Mouse (Mus musculus): ENCODE results near the gene Patj.

Patj gene

GRCm38 (mm10) chr4:98563082-98563481 is 167.5 kb downstream of the Patj start:
- no peaks in the 10 kb centered on the region for H3K27me3 ChIP-seq (ENCODE audit: insufficient read depth, low read length)
- no peak for TF ChIP-seq NANOG (IDR thresholded peaks at IDR 0.05; ENCODE audit: borderline replicate concordance, low read length)
- TF ChIP-seq CTCF (conservative IDR thresholded peaks at IDR 0.05; ENCODE audit: low read length) = no peak
- no peak for TF ChIP-seq POU5F1 (IDR thresholded peaks at IDR 0.05; ENCODE audit: borderline replicate concordance, low read length)
- H3K4me3 ChIP-seq (replicated peaks; ENCODE audit: low read length) = no peak overlapping the region
- H3K4me1 ChIP-seq (replicated peaks; ENCODE audit: low read depth, low read length) = no peaks in the 10 kb centered on the region
- peaks cover 7% of the 10 kb centered on the region for H3K9me3 ChIP-seq (ENCODE audit: low read length)
- H3K36me3 ChIP-seq (ENCODE audit: insufficient read depth, low read length) = no peaks in the 10 kb centered on the region

GRCm38 (mm10) chr4:98563506-98564195 is 168.1 kb downstream of the Patj start:
- TF ChIP-seq POU5F1 (IDR thresholded peaks at IDR 0.05; ENCODE audit: borderline replicate concordance, low read length) (no peak), NANOG (IDR thresholded peaks at IDR 0.05; ENCODE audit: borderline replicate concordance, low read length) (no peak), CTCF (conservative IDR thresholded peaks at IDR 0.05; ENCODE audit: low read length) (no peak)
- no peak overlapping the region for H3K4me3 ChIP-seq (replicated peaks; ENCODE audit: low read length)
- H3K36me3 ChIP-seq (ENCODE audit: insufficient read depth, low read length) = no peaks in the 10 kb centered on the region
- no peaks in the 10 kb centered on the region for H3K4me1 ChIP-seq (replicated peaks; ENCODE audit: low read depth, low read length)
- H3K27me3 ChIP-seq (ENCODE audit: insufficient read depth, low read length) = no peaks in the 10 kb centered on the region
- peaks cover 7% of the 10 kb centered on the region for H3K9me3 ChIP-seq (ENCODE audit: low read length)

- Histone ChIP-seq H3K36me3 (ENCODE audit: insufficient read depth, low read length) (no peaks in the 10 kb centered on the region), H3K4me3 (replicated peaks; ENCODE audit: low read length) (no peak overlapping the region), H3K27me3 (ENCODE audit: insufficient read depth, low read length) (no peaks in the 10 kb centered on the region), H3K4me1 (replicated peaks; ENCODE audit: low read depth, low read length) (no peaks in the 10 kb centered on the region), H3K9me3 (ENCODE audit: low read length) (peaks cover 7% of the 10 kb centered on the region)
- TF ChIP-seq CTCF (conservative IDR thresholded peaks at IDR 0.05; ENCODE audit: low read length) (no peak), NANOG (IDR thresholded peaks at IDR 0.05; ENCODE audit: borderline replicate concordance, low read length) (no peak), POU5F1 (IDR thresholded peaks at IDR 0.05; ENCODE audit: borderline replicate concordance, low read length) (no peak)
Measured at GRCm38 (mm10) chr4:98564196-98564865, 168.7 kb downstream of the Patj start.

GRCm38 (mm10) chr4:98566741-98567140 is 171.2 kb downstream of the Patj start:
- Histone ChIP-seq H3K9me3 (ENCODE audit: low read length) (peaks cover 7% of the 10 kb centered on the region), H3K27me3 (ENCODE audit: insufficient read depth, low read length) (no peaks in the 10 kb centered on the region), H3K4me1 (replicated peaks; ENCODE audit: low read depth, low read length) (no peaks in the 10 kb centered on the region), H3K4me3 (replicated peaks; ENCODE audit: low read length) (no peak overlapping the region), H3K36me3 (ENCODE audit: insufficient read depth, low read length) (no peaks in the 10 kb centered on the region)
- no peak for TF ChIP-seq CTCF (conservative IDR thresholded peaks at IDR 0.05; ENCODE audit: low read length)
- TF ChIP-seq POU5F1 (IDR thresholded peaks at IDR 0.05; ENCODE audit: borderline replicate concordance, low read length) = no peak
- TF ChIP-seq NANOG (IDR thresholded peaks at IDR 0.05; ENCODE audit: borderline replicate concordance, low read length) = no peak

- H3K9me3 ChIP-seq (ENCODE audit: low read length) = peaks cover 7% of the 10 kb centered on the region
- TF ChIP-seq CTCF (conservative IDR thresholded peaks at IDR 0.05; ENCODE audit: low read length) (no peak), POU5F1 (IDR thresholded peaks at IDR 0.05; ENCODE audit: borderline replicate concordance, low read length) (no peak), NANOG (IDR thresholded peaks at IDR 0.05; ENCODE audit: borderline replicate concordance, low read length) (no peak)
- no peak overlapping the region for H3K4me3 ChIP-seq (replicated peaks; ENCODE audit: low read length)
- no peaks in the 10 kb centered on the region for H3K27me3 ChIP-seq (ENCODE audit: insufficient read depth, low read length)
- H3K4me1 ChIP-seq (replicated peaks; ENCODE audit: low read depth, low read length) = no peaks in the 10 kb centered on the region
- H3K36me3 ChIP-seq (ENCODE audit: insufficient read depth, low read length) = no peaks in the 10 kb centered on the region
Measured at GRCm38 (mm10) chr4:98567457-98567856, 171.9 kb downstream of the Patj start.

- Histone ChIP-seq H3K36me3 (ENCODE audit: insufficient read depth, low read length) (no peaks in the 10 kb centered on the region), H3K9me3 (ENCODE audit: low read length) (peaks cover 6% of the 10 kb centered on the region), H3K27me3 (ENCODE audit: insufficient read depth, low read length) (no peaks in the 10 kb centered on the region), H3K4me3 (replicated peaks; ENCODE audit: low read length) (no peak overlapping the region), H3K4me1 (replicated peaks; ENCODE audit: low read depth, low read length) (no peaks in the 10 kb centered on the region)
- no peak for TF ChIP-seq POU5F1 (IDR thresholded peaks at IDR 0.05; ENCODE audit: borderline replicate concordance, low read length)
- no peak for TF ChIP-seq NANOG (IDR thresholded peaks at IDR 0.05; ENCODE audit: borderline replicate concordance, low read length)
- no peak for TF ChIP-seq CTCF (conservative IDR thresholded peaks at IDR 0.05; ENCODE audit: low read length)
Measured at GRCm38 (mm10) chr4:98569904-98570303, 174.3 kb downstream of the Patj start.

GRCm38 (mm10) chr4:98577275-98577674 is 181.7 kb downstream of the Patj start:
- H3K9me3 ChIP-seq (ENCODE audit: low read length) = no peaks in the 10 kb centered on the region
- no peaks in the 10 kb centered on the region for H3K27me3 ChIP-seq (ENCODE audit: insufficient read depth, low read length)
- no peaks in the 10 kb centered on the region for H3K4me1 ChIP-seq (replicated peaks; ENCODE audit: low read depth, low read length)
- H3K36me3 ChIP-seq (ENCODE audit: insufficient read depth, low read length) = no peaks in the 10 kb centered on the region
- TF ChIP-seq POU5F1 (IDR thresholded peaks at IDR 0.05; ENCODE audit: borderline replicate concordance, low read length) (no peak), CTCF (conservative IDR thresholded peaks at IDR 0.05; ENCODE audit: low read length) (no peak), NANOG (IDR thresholded peaks at IDR 0.05; ENCODE audit: borderline replicate concordance, low read length) (no peak)
- no peak overlapping the region for H3K4me3 ChIP-seq (replicated peaks; ENCODE audit: low read length)

- Histone ChIP-seq H3K36me3 (ENCODE audit: insufficient read depth, low read length) (no peaks in the 10 kb centered on the region), H3K27me3 (ENCODE audit: insufficient read depth, low read length) (no peaks in the 10 kb centered on the region), H3K9me3 (ENCODE audit: low read length) (no peaks in the 10 kb centered on the region), H3K4me1 (replicated peaks; ENCODE audit: low read depth, low read length) (no peaks in the 10 kb centered on the region), H3K4me3 (replicated peaks; ENCODE audit: low read length) (no peak overlapping the region)
- TF ChIP-seq POU5F1 (IDR thresholded peaks at IDR 0.05; ENCODE audit: borderline replicate concordance, low read length) (no peak), CTCF (conservative IDR thresholded peaks at IDR 0.05; ENCODE audit: low read length) (no peak)
Measured at GRCm38 (mm10) chr4:98577957-98578541, 182.5 kb downstream of the Patj start.

All from E14TG2a.4 (cell line).